Mouse (Mus musculus): ENCODE data around the gene 4932438H23Rik. TPM values are rescaled to one million over a fixed set of nuclear protein-coding genes. Genes with fewer than 3 reads are reported as not detected.
A peak's percentile ranks its signal among the peaks of the same experiment; 100 is the strongest.

4932438H23Rik gene
- polyA plus RNA-seq (2016; fragmentation: Nextera tagmentation; extraction: Ambion mirVana): 0.16 and 1.1 TPM in 2 replicates

GRCm38 (mm10) chr16:91095022-91095421 lies at the start of gene 4932438H23Rik:
4932438H23Rik (minus strand) TSS chr16:91095122.
- Histone ChIP-seq H3K9ac (no peak within 1 kb of the TSS), H3K27me3 (peaks cover 11% of the 10 kb centered on the region; the same call in 1 of the 2 replicates), H3K27ac (no peak within 1 kb of the TSS), H3K36me3 (no peaks in the 10 kb centered on the region), H3K9me3 (replicated peaks) (no peaks in the 10 kb centered on the region), H3K4me2 (replicated peaks) (no peak within 1 kb of the TSS), H3K4me1 (no peaks in the 10 kb centered on the region), H3K4me3 (no peak within 1 kb of the TSS)
- no peak for ATAC-seq (ENCODE audit: low FRiP score)
- WGBS: 91% methylated on average over 8 of the region's 8 CpGs

- no peak overlapping the region for H3K9ac ChIP-seq
- 21% methylated on average over 20 of the region's 20 CpGs for WGBS
- no peak overlapping the region for H3K4me2 ChIP-seq (replicated peaks)
- peaks cover 17% of the 10 kb centered on the region for H3K9me3 ChIP-seq (replicated peaks)
- ATAC-seq (ENCODE audit: low FRiP score): peak; percentile 47; the same call in 1 of the 2 replicates
- H3K4me1 ChIP-seq: peaks cover 13% of the 10 kb centered on the region
- H3K27ac ChIP-seq: no peak overlapping the region
- no peaks in the 10 kb centered on the region for H3K36me3 ChIP-seq
- no peak overlapping the region for H3K4me3 ChIP-seq
- H3K27me3 ChIP-seq: peaks cover 83% of the 10 kb centered on the region
Measured at GRCm38 (mm10) chr16:91140991-91141630, 46.2 kb upstream of the 4932438H23Rik start.

- Histone ChIP-seq H3K36me3 (no peaks in the 10 kb centered on the region), H3K9ac (no peak overlapping the region)
Measured at GRCm38 (mm10) chr16:91140457-91140856, 45.5 kb upstream of the 4932438H23Rik start.

GRCm38 (mm10) chr16:91140056-91140455 lies 45.1 kb upstream of the 4932438H23Rik start:
- peaks cover 94% of the 10 kb centered on the region for H3K27me3 ChIP-seq
- H3K4me3 ChIP-seq: 0 out of 2 replicates have a peak overlapping the region, but pooled peaks have one; percentile 6
- peaks cover 13% of the 10 kb centered on the region for H3K4me1 ChIP-seq
- 6% methylated on average over 13 of the region's 13 CpGs for WGBS
- H3K4me2 ChIP-seq (replicated peaks): peak overlapping the region; percentile 30
- peaks cover 14% of the 10 kb centered on the region for H3K9me3 ChIP-seq (replicated peaks)
- H3K27ac ChIP-seq: no peak overlapping the region
- ATAC-seq (ENCODE audit: low FRiP score): peak; percentile 60
- no peak overlapping the region for H3K9ac ChIP-seq
- no peaks in the 10 kb centered on the region for H3K36me3 ChIP-seq

More at GRCm38 (mm10) chr16:91140457-91140856, 45.5 kb upstream of the 4932438H23Rik start:
- H3K9me3 ChIP-seq (replicated peaks): peaks cover 17% of the 10 kb centered on the region
- H3K27me3 ChIP-seq: peaks cover 90% of the 10 kb centered on the region
- H3K4me1 ChIP-seq: peaks cover 13% of the 10 kb centered on the region
- ATAC-seq (ENCODE audit: low FRiP score): peak; percentile 95
- WGBS: 11% methylated on average over 10 of the region's 10 CpGs
- no peak overlapping the region for H3K27ac ChIP-seq
- H3K4me2 ChIP-seq (replicated peaks): peak overlapping the region; percentile 30
- no peak overlapping the region for H3K4me3 ChIP-seq

GRCm38 (mm10) chr16:91139481-91139880 lies 44.6 kb upstream of the 4932438H23Rik start:
- peak; percentile 15 for ATAC-seq (ENCODE audit: low FRiP score)
- H3K27me3 ChIP-seq: peaks cover 97% of the 10 kb centered on the region
- H3K9me3 ChIP-seq (replicated peaks): peaks cover 11% of the 10 kb centered on the region
- no peak overlapping the region for H3K27ac ChIP-seq
- H3K9ac ChIP-seq: no peak overlapping the region
- no peaks in the 10 kb centered on the region for H3K36me3 ChIP-seq
- 19% methylated on average over 10 of the region's 10 CpGs for WGBS
- H3K4me1 ChIP-seq: peaks cover 13% of the 10 kb centered on the region
- H3K4me2 ChIP-seq (replicated peaks): peak overlapping the region; percentile 30; the same call in 1 of the 2 replicates
- no peak overlapping the region for H3K4me3 ChIP-seq

GRCm38 (mm10) chr16:91138736-91139135 lies 43.8 kb upstream of the 4932438H23Rik start:
- no peaks in the 10 kb centered on the region for H3K36me3 ChIP-seq
- 93% methylated on average over 3 of the region's 3 CpGs for WGBS
- peaks cover 13% of the 10 kb centered on the region for H3K4me1 ChIP-seq
- H3K27ac ChIP-seq: no peak overlapping the region
- ATAC-seq (ENCODE audit: low FRiP score): no peak
- 0 out of 2 replicates have a peak, but pooled peaks cover 5% of the 10 kb centered on the region for H3K9me3 ChIP-seq (replicated peaks)
- H3K4me2 ChIP-seq (replicated peaks): no peak overlapping the region
- H3K27me3 ChIP-seq: peaks cover 97% of the 10 kb centered on the region
- H3K4me3 ChIP-seq: no peak overlapping the region
- no peak overlapping the region for H3K9ac ChIP-seq

- H3K4me3 ChIP-seq: no peak overlapping the region
- no peak for ATAC-seq (ENCODE audit: low FRiP score)
Measured at GRCm38 (mm10) chr16:91138151-91138550, 43.2 kb upstream of the 4932438H23Rik start.

GRCm38 (mm10) chr16:91136607-91137006 lies 41.7 kb upstream of the 4932438H23Rik start:
- no peak for ATAC-seq (ENCODE audit: low FRiP score)
- peaks cover 13% of the 10 kb centered on the region for H3K4me1 ChIP-seq
- H3K36me3 ChIP-seq: no peaks in the 10 kb centered on the region
- no peak overlapping the region for H3K4me2 ChIP-seq (replicated peaks)
- peaks cover 95% of the 10 kb centered on the region for H3K27me3 ChIP-seq
- H3K9me3 ChIP-seq (replicated peaks): no peaks in the 10 kb centered on the region
- H3K9ac ChIP-seq: no peak overlapping the region
- no peak overlapping the region for H3K4me3 ChIP-seq
- WGBS: 84% methylated on average over 3 of the region's 3 CpGs
- H3K27ac ChIP-seq: no peak overlapping the region

More at GRCm38 (mm10) chr16:91138151-91138550, 43.2 kb upstream of the 4932438H23Rik start:
- Histone ChIP-seq H3K9me3 (replicated peaks) (0 out of 2 replicates have a peak, but pooled peaks cover 5% of the 10 kb centered on the region), H3K36me3 (no peaks in the 10 kb centered on the region), H3K4me1 (peaks cover 13% of the 10 kb centered on the region), H3K4me2 (replicated peaks) (no peak overlapping the region), H3K9ac (no peak overlapping the region), H3K27ac (no peak overlapping the region), H3K27me3 (peaks cover 97% of the 10 kb centered on the region)
- 91% methylated on average over 7 of the region's 7 CpGs for WGBS

- H3K27ac ChIP-seq: no peak overlapping the region
- peaks cover 70% of the 10 kb centered on the region for H3K27me3 ChIP-seq
- no peaks in the 10 kb centered on the region for H3K9me3 ChIP-seq (replicated peaks)
- ATAC-seq (ENCODE audit: low FRiP score): no peak
- WGBS: 92% methylated on average over 15 of the region's 15 CpGs
- H3K36me3 ChIP-seq: no peaks in the 10 kb centered on the region
- 0 out of 2 replicates have a peak, but pooled peaks cover 3% of the 10 kb centered on the region for H3K4me1 ChIP-seq
- H3K4me3 ChIP-seq: no peak overlapping the region
- H3K9ac ChIP-seq: no peak overlapping the region
- H3K4me2 ChIP-seq (replicated peaks): no peak overlapping the region
Measured at GRCm38 (mm10) chr16:91129916-91130315, 35.0 kb upstream of the 4932438H23Rik start.

GRCm38 (mm10) chr16:91128431-91128830 lies 33.5 kb upstream of the 4932438H23Rik start:
- Histone ChIP-seq H3K4me2 (replicated peaks) (no peak overlapping the region), H3K4me3 (no peak overlapping the region), H3K27ac (no peak overlapping the region), H3K9me3 (replicated peaks) (no peaks in the 10 kb centered on the region), H3K9ac (no peak overlapping the region), H3K27me3 (peaks cover 63% of the 10 kb centered on the region), H3K4me1 (0 out of 2 replicates have a peak, but pooled peaks cover 5% of the 10 kb centered on the region), H3K36me3 (no peaks in the 10 kb centered on the region)
- 90% methylated on average over 4 of the region's 4 CpGs for WGBS
- no peak for ATAC-seq (ENCODE audit: low FRiP score)

- no peak for ATAC-seq (ENCODE audit: low FRiP score)
- Histone ChIP-seq H3K27ac (no peak overlapping the region), H3K4me3 (no peak overlapping the region), H3K9ac (no peak overlapping the region), H3K9me3 (replicated peaks) (no peaks in the 10 kb centered on the region), H3K36me3 (no peaks in the 10 kb centered on the region), H3K4me1 (0 out of 2 replicates have a peak, but pooled peaks cover 5% of the 10 kb centered on the region), H3K27me3 (peaks cover 49% of the 10 kb centered on the region), H3K4me2 (replicated peaks) (no peak overlapping the region)
- 80% methylated on average over 8 of the region's 8 CpGs for WGBS
Measured at GRCm38 (mm10) chr16:91126734-91127524, 32.0 kb upstream of the 4932438H23Rik start.

- H3K9me3 ChIP-seq (replicated peaks): no peaks in the 10 kb centered on the region
- H3K9ac ChIP-seq: no peak overlapping the region
- H3K4me3 ChIP-seq: no peak overlapping the region
- H3K4me1 ChIP-seq: 0 out of 2 replicates have a peak, but pooled peaks cover 5% of the 10 kb centered on the region
- peaks cover 32% of the 10 kb centered on the region for H3K27me3 ChIP-seq
- no peak for ATAC-seq (ENCODE audit: low FRiP score)
- WGBS: 73% methylated on average over 3 of the region's 3 CpGs
- H3K36me3 ChIP-seq: no peaks in the 10 kb centered on the region
- H3K27ac ChIP-seq: no peak overlapping the region
- no peak overlapping the region for H3K4me2 ChIP-seq (replicated peaks)
Measured at GRCm38 (mm10) chr16:91124256-91124655, 29.3 kb upstream of the 4932438H23Rik start.

Data from hindbrain, embryonic 12.5 days (tissue).